Mouse (Mus musculus) stomach, postnatal 0 days (tissue): ENCODE measurements around the gene Clec16a. TPM values are rescaled to one million over a fixed set of nuclear protein-coding genes. Genes with fewer than 3 reads are reported as not detected.

Experiments used
- ATAC-seq: fragments of 200-750 bp; cut with Nextera tagmentation; 2 replicates; pipeline ENCODE4 v1.8.0; 2017; ENCODE audit not compliant: low FRiP score, low TSS enrichment
- DNase-seq: peaks from one replicate; pipeline ENCODE4 v3.0.0-alpha.2; 2016; ENCODE audit warnings: low spot score
- H3K27ac ChIP-seq: fragments of 300-500 bp; sonication (generic); replicated peaks from 2 replicates; pipeline ENCODE4 v1.5.1; 2014; ENCODE audit warnings: mild to moderate bottlenecking, control low read depth
- H3K27me3 ChIP-seq: fragments of 300-500 bp; sonication (generic); 2 replicates; pipeline ENCODE4 v1.6.1; 2014; ENCODE audit warnings: low read length; ENCODE audit not compliant: control insufficient read depth, insufficient read depth
- H3K36me3 ChIP-seq: fragments of 300-500 bp; sonication (generic); 2 replicates; pipeline ENCODE4 v1.6.1; 2014; ENCODE audit warnings: low read length, mixed read lengths; ENCODE audit not compliant: control insufficient read depth, insufficient read depth
- H3K4me1 ChIP-seq: fragments of 300-500 bp; sonication (generic); replicated peaks from 2 replicates; pipeline ENCODE4 v1.6.1; 2014; ENCODE audit warnings: antibody characterized with exemption; ENCODE audit not compliant: control insufficient read depth, insufficient read depth
- H3K4me2 ChIP-seq: fragments of 300-500 bp; sonication (generic); replicated peaks from 2 replicates; pipeline ENCODE4 v1.6.1; 2014; ENCODE audit warnings: low read depth, mild to moderate bottlenecking, control low read depth, moderate library complexity
- H3K4me3 ChIP-seq: fragments of 300-500 bp; sonication (generic); 2 replicates; pipeline ENCODE4 v1.5.1; 2014; ENCODE audit warnings: low read depth, low read length, control low read depth
- H3K9ac ChIP-seq: fragments of 300-500 bp; sonication (generic); 2 replicates; pipeline ENCODE4 v1.6.1; 2014; ENCODE audit warnings: mild to moderate bottlenecking, low read length, control low read depth, mixed read lengths
- H3K9me3 ChIP-seq: fragments of 300-500 bp; sonication (generic); 2 replicates; pipeline ENCODE4 v1.6.1; 2016; ENCODE audit warnings: low read length; ENCODE audit not compliant: control insufficient read depth
- CTCF ChIP-seq: IDR thresholded peaks from 2 replicates; pipeline ENCODE4 v1.5.1; 2016; ENCODE audit warnings: antibody characterized with exemption, low read depth, mild to moderate bottlenecking, moderate library complexity
- EP300 ChIP-seq: optimal IDR thresholded peaks from 2 replicates; pipeline ENCODE3; 2016; ENCODE audit warnings: antibody characterized with exemption
- WGBS: fragments of 180-500 bp; shearing (Covaris S2); extraction: QIAGEN DNeasy Blood & Tissue Kit; methylation state at CpG from one replicate; pipeline ENCODE4 v1.1.7; 2014; 5-methylcytosine and 5-hydroxymethylcytosine counted together
- polyA plus RNA-seq: library from polyadenylated mRNA; unstranded; fragments of >200 nt; fragmentation: Nextera tagmentation; extraction: Ambion mirVana; gene quantifications from 2 replicates; pipeline ENCODE4 v1.2.1, GENCODE M21; 2015

Gene Clec16a
- polyA plus RNA-seq, 1 experiment from 2014 or later, result 28.1 TPM

GRCm38 (mm10) chr16:10693424-10693823 is 148.3 kb downstream of the Clec16a start:
- H3K4me1 ChIP-seq, result 0 out of 2 replicates have a peak, but pooled peaks cover 5% of the 10 kb centered on the region
- H3K4me3 ChIP-seq, result no peak overlapping the region
- no peak overlapping the region for H3K4me2 ChIP-seq
- WGBS, result 48% methylated on average over 1 of the region's 1 CpGs
- ATAC-seq (no peak), DNase-seq (no peak)
- no peaks in the 10 kb centered on the region for H3K36me3 ChIP-seq
- no peaks in the 10 kb centered on the region for H3K27me3 ChIP-seq
- H3K9ac ChIP-seq, result no peak overlapping the region
- H3K27ac ChIP-seq, result no peak overlapping the region
- TF ChIP-seq EP300 (peak; percentile 52), CTCF (no peak)
- H3K9me3 ChIP-seq, result no peaks in the 10 kb centered on the region

GRCm38 (mm10) chr16:10694414-10694851 is 149.3 kb downstream of the Clec16a start:
- H3K36me3 ChIP-seq, result no peaks in the 10 kb centered on the region
- TF ChIP-seq EP300 (no peak), CTCF (no peak)
- H3K9ac ChIP-seq, result no peak overlapping the region
- ATAC-seq (peak; percentile 76), DNase-seq (peak; percentile 69)
- 0 out of 2 replicates have a peak, but pooled peaks cover 5% of the 10 kb centered on the region for H3K4me1 ChIP-seq
- 13% methylated on average over 11 of the region's 11 CpGs for WGBS
- no peak overlapping the region for H3K4me2 ChIP-seq
- H3K9me3 ChIP-seq, result no peaks in the 10 kb centered on the region
- no peak overlapping the region for H3K27ac ChIP-seq
- no peak overlapping the region for H3K4me3 ChIP-seq
- H3K27me3 ChIP-seq, result no peaks in the 10 kb centered on the region

- DNase-seq (no peak), ATAC-seq (peak; percentile 11; the same call in 1 of the 2 replicates)
- 67% methylated on average over 6 of the region's 6 CpGs for WGBS
- no peak overlapping the region for H3K4me3 ChIP-seq
- H3K4me1 ChIP-seq, result 0 out of 2 replicates have a peak, but pooled peaks cover 5% of the 10 kb centered on the region
- H3K27me3 ChIP-seq, result no peaks in the 10 kb centered on the region
- H3K27ac ChIP-seq, result no peak overlapping the region
- H3K9ac ChIP-seq, result no peak overlapping the region
- H3K36me3 ChIP-seq, result no peaks in the 10 kb centered on the region
- H3K4me2 ChIP-seq, result no peak overlapping the region
- no peaks in the 10 kb centered on the region for H3K9me3 ChIP-seq
- TF ChIP-seq CTCF (no peak), EP300 (no peak)
Observed at GRCm38 (mm10) chr16:10697861-10698659, 152.9 kb downstream of the Clec16a start.

GRCm38 (mm10) chr16:10699316-10699715 is 154.2 kb downstream of the Clec16a start:
- Histone ChIP-seq H3K9ac (no peak overlapping the region), H3K27ac (no peak overlapping the region), H3K4me1 (0 out of 2 replicates have a peak, but pooled peaks cover 2% of the 10 kb centered on the region), H3K4me2 (no peak overlapping the region), H3K9me3 (no peaks in the 10 kb centered on the region), H3K36me3 (no peaks in the 10 kb centered on the region), H3K4me3 (no peak overlapping the region), H3K27me3 (no peaks in the 10 kb centered on the region)
- TF ChIP-seq CTCF, result no peak
- no peak for TF ChIP-seq EP300
- ATAC-seq (no peak), DNase-seq (no peak)
- 65% methylated on average over 3 of the region's 3 CpGs for WGBS

- Histone ChIP-seq H3K27me3 (no peaks in the 10 kb centered on the region), H3K27ac (no peak overlapping the region), H3K9ac (no peak overlapping the region), H3K4me2 (no peak overlapping the region), H3K4me1 (no peaks in the 10 kb centered on the region), H3K36me3 (no peaks in the 10 kb centered on the region), H3K4me3 (no peak overlapping the region), H3K9me3 (no peaks in the 10 kb centered on the region)
- ATAC-seq (no peak), DNase-seq (no peak)
- TF ChIP-seq CTCF, result no peak
- no peak for TF ChIP-seq EP300
- WGBS, result 65% methylated on average over 2 of the region's 2 CpGs
Observed at GRCm38 (mm10) chr16:10700160-10700559, 155.0 kb downstream of the Clec16a start.

- 72% methylated on average over 2 of the region's 2 CpGs for WGBS
- H3K4me1 ChIP-seq, result no peaks in the 10 kb centered on the region
- H3K27ac ChIP-seq, result no peak overlapping the region
- no peaks in the 10 kb centered on the region for H3K36me3 ChIP-seq
- TF ChIP-seq CTCF (no peak), EP300 (no peak)
- no peaks in the 10 kb centered on the region for H3K27me3 ChIP-seq
- H3K9me3 ChIP-seq, result no peaks in the 10 kb centered on the region
- DNase-seq, result no peak
- no peak overlapping the region for H3K9ac ChIP-seq
- H3K4me3 ChIP-seq, result no peak overlapping the region
- ATAC-seq, result no peak
- H3K4me2 ChIP-seq, result no peak overlapping the region
Observed at GRCm38 (mm10) chr16:10702399-10702798, 157.3 kb downstream of the Clec16a start.
